Mouse (Mus musculus) liver, embryonic 11.5 days (tissue): ENCODE measurements around the gene Gm20683. TPM values are rescaled to one million over a fixed set of nuclear protein-coding genes. Genes with fewer than 3 reads are reported as not detected.

Source experiments
- ATAC-seq: fragments of 200-750 bp; cut with Nextera tagmentation; replicated peaks from 2 replicates; pipeline ENCODE4 v1.8.0; 2017; ENCODE audit warnings: moderate number of reproducible peaks, mild to moderate bottlenecking, moderate TSS enrichment, moderate library complexity; ENCODE audit not compliant: low FRiP score
- DNase-seq: peaks from one replicate; pipeline ENCODE4 v3.0.0-alpha.2; 2017; ENCODE audit warnings: low spot score
- H3K27ac ChIP-seq: fragments of 300-500 bp; sonication (generic); 2 replicates; pipeline ENCODE4 v1.5.1; 2014; ENCODE audit warnings: mild to moderate bottlenecking, low read depth, low read length, control low read depth
- H3K27me3 ChIP-seq: fragments of 300-500 bp; sonication (generic); replicated peaks from 2 replicates; pipeline ENCODE4 v1.6.1; 2014; ENCODE audit warnings: low read length, mixed read lengths; ENCODE audit not compliant: control insufficient read depth, insufficient read depth
- H3K36me3 ChIP-seq: fragments of 300-500 bp; sonication (generic); 2 replicates; pipeline ENCODE4 v1.6.1; 2014; ENCODE audit warnings: mild to moderate bottlenecking, low read length, moderate library complexity, mixed read lengths; ENCODE audit not compliant: control insufficient read depth, insufficient read depth
- H3K4me1 ChIP-seq: fragments of 300-500 bp; sonication (generic); replicated peaks from 2 replicates; pipeline ENCODE4 v1.6.1; 2014; ENCODE audit warnings: low read length, mixed read lengths; ENCODE audit not compliant: control insufficient read depth, insufficient read depth
- H3K4me2 ChIP-seq: fragments of 300-500 bp; sonication (generic); 2 replicates; pipeline ENCODE4 v1.6.1; 2014; ENCODE audit warnings: mild to moderate bottlenecking, control low read depth, moderate library complexity
- H3K4me3 ChIP-seq: fragments of 300-500 bp; sonication (generic); 2 replicates; pipeline ENCODE4 v1.5.1; 2014; ENCODE audit warnings: low read depth, low read length, control low read depth
- H3K9ac ChIP-seq: fragments of 300-500 bp; sonication (generic); 2 replicates; pipeline ENCODE4 v1.6.1; 2014; ENCODE audit warnings: low read depth, low read length, control low read depth
- H3K9me3 ChIP-seq: fragments of 300-500 bp; sonication (generic); 2 replicates; pipeline ENCODE4 v1.6.1; 2016; ENCODE audit warnings: low read length, inconsistent platforms, mixed read lengths; ENCODE audit not compliant: control insufficient read depth
- WGBS: fragments of 180-500 bp; shearing (Covaris S2); extraction: QIAGEN DNeasy Blood & Tissue Kit; methylation state at CpG from one replicate; pipeline ENCODE4 v1.1.7; 2014; 5-methylcytosine and 5-hydroxymethylcytosine counted together
- polyA plus RNA-seq: library from polyadenylated mRNA; unstranded; fragments of >200 nt; fragmentation: Nextera tagmentation; extraction: Ambion mirVana; gene quantifications from 2 replicates; pipeline ENCODE4 v1.2.1, GENCODE M21; 2014

Gm20683 gene
- polyA plus RNA-seq, 1 experiment from 2014 or later = 0.78 TPM

DNA sequence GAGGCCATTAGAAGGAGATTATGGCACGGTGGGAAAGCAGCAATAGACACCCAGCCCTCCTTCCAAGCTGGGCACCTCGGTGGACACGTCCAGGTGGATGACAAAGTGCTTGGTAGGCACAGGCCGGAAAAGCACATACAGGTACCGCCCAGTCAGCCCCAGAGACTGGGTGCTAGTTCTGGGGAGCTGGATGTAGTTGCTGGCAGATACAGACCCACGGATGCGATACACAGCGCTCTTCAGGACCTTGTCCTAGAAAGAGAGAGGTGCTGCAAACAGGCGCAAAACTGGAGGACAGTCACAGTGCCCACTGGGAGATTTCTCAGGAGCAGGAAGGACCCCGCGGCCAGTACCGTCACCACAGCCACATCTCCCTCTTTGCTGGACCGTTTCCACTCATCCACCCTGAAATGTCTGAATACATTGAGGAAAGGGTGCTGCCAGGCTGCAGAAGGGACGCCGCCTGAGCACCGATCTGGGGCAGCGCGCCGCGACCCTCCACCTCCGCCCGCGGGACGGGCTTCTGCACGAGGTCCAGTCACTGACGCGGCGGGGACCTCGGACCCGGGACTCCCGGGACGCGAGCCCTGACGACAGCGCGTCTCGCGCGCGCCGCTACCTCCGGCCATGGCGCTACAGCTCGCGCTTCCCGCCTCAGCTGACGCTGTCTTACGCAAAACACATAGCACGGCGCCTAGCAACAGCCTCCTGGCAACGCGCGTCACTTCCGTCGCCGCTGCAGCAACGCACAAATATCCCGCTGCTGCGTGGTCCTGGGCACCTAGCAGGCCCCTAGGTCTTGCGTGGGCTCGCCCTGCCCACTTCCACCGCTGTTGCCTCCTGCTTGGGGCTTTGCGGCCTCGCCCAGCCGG lies 19.5 kb upstream of the Gm20683 start, which contains the start of gene Wdr90:
Gene Wdr90, minus strand, starts transcription at position 670 of the 872 bp plus-strand sequence.
- ATAC-seq = peak; percentile 92
- H3K4me2 ChIP-seq = peak within 1 kb of the TSS; percentile 91
- H3K4me3 ChIP-seq = peak within 1 kb of the TSS; percentile 65
- no peaks in the 10 kb centered on the region for H3K9me3 ChIP-seq
- peak within 1 kb of the TSS; percentile 80 for H3K27ac ChIP-seq
- DNase-seq = peak; percentile 86
- WGBS = 5% methylated on average over 65 of the region's 65 CpGs
- peak within 1 kb of the TSS; percentile 83 for H3K9ac ChIP-seq
- H3K36me3 ChIP-seq = peaks cover 9% of the 10 kb centered on the region; the same call in 1 of the 2 replicates
- peaks cover 19% of the 10 kb centered on the region for H3K4me1 ChIP-seq
- H3K27me3 ChIP-seq = no peaks in the 10 kb centered on the region

DNA sequence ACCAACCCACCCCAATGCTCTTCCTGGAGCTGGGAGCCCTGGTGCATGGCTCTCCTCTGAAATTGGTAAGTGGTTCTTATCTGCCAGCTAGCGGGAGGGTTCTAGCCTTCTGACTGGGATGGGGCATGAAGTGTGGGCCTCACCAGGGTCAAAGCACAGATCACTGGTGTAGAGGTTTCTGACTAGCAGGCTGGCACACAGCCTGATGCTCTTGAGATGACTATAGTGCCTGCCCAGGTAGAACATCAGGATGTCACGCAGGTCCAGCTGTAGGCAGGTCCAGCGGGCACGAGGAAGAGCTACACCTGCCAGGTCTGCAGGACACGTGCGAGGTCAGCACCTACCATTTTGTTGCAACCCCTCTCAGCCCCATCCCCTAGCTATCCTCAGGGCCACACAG lies 18.7 kb upstream of the Gm20683 start:
- Histone ChIP-seq H3K4me2 (peak overlapping the region; percentile 91), H3K4me1 (peaks cover 19% of the 10 kb centered on the region), H3K4me3 (peak overlapping the region; percentile 65), H3K27ac (no peak overlapping the region), H3K36me3 (peaks cover 5% of the 10 kb centered on the region; the same call in 1 of the 2 replicates), H3K9me3 (no peaks in the 10 kb centered on the region), H3K27me3 (no peaks in the 10 kb centered on the region), H3K9ac (peak overlapping the region; percentile 83; the same call in 1 of the 2 replicates)
- no peak for DNase-seq
- WGBS = 90% methylated on average over 6 of the region's 6 CpGs
- no peak for ATAC-seq

DNA sequence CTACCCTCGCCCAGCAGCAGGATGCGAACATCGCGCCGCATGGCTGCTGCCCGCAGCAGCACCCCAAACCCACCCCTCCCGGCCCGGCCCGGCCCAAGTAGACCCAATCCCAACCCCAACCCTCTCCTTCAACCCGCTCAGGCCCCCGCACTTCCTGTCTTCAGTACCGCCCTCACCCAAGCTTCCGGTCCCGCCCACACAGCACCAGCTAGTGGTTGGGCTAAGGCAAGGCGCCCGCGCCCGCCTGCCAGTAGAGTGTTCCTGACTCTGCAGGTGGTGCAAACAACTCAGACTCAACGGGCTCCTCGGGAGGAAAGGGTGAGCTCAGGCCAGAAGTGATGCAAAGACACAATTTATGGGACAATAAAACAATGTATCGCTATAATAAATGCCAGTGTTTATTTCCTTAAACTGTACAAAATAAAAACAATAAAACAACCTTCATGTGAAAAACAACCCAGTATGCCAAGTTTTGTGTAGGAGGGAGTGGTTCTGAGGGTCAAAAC lies 2.9 kb upstream of the Gm20683 start, which contains the start of gene Rhot2:
Gene Rhot2, minus strand, starts transcription at position 456 of the 506 bp plus-strand sequence.
- Histone ChIP-seq H3K4me1 (peaks cover 16% of the 10 kb centered on the region), H3K9me3 (no peaks in the 10 kb centered on the region), H3K9ac (peak within 1 kb of the TSS; percentile 93), H3K4me3 (peak within 1 kb of the TSS; percentile 85), H3K27ac (peak within 1 kb of the TSS; percentile 84), H3K4me2 (peak within 1 kb of the TSS; percentile 93), H3K36me3 (peaks cover 28% of the 10 kb centered on the region), H3K27me3 (no peaks in the 10 kb centered on the region)
- WGBS = under 1% methylated on average over 21 of the region's 21 CpGs
- ATAC-seq (peak; percentile 95), DNase-seq (peak; percentile 93)

DNA sequence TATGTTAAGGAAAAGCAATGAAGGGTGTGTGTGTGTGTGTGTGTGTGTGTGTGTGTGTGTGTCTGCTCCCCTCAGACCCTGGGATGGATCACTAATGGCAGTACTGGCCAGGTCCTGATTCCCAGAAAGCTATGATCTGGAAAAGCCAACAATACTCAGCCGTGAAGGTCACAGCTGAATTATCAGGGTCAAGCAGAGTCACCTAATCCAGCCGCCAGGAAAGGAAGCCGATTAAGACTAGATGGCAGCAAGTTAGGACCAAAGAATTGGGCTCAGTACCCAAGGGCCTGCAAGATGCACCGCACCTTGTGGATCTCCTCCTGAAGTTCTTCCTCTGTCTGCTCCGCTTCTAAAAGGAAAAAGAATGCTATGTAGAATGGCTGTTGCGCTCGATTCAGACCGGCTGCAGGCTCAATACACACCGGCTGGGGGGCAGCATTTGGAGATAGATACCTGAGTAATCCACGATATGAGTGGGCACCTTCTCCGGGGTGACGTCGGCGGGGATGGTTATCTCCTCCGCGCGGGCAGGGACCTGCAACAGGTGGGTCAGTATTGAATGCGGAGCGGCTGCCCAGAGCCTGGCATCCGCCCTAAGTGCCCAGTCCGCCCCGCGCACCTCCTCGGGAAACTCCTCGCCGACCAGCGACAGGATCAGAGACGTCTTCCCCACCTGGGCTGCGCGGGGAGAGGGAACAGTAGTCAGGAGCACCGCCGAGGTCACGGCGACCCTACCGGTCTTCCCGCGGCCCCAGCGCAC lies 2.3 kb upstream of the Gm20683 start:
- peak; percentile 63 for ATAC-seq
- Histone ChIP-seq H3K27me3 (no peaks in the 10 kb centered on the region), H3K36me3 (peaks cover 32% of the 10 kb centered on the region), H3K4me2 (peak overlapping the region; percentile 93), H3K9me3 (no peaks in the 10 kb centered on the region), H3K9ac (peak overlapping the region; percentile 93), H3K4me3 (peak overlapping the region; percentile 85), H3K4me1 (peaks cover 16% of the 10 kb centered on the region), H3K27ac (peak overlapping the region; percentile 84)
- WGBS = 2% methylated on average over 38 of the region's 38 CpGs
- no peak for DNase-seq

DNA sequence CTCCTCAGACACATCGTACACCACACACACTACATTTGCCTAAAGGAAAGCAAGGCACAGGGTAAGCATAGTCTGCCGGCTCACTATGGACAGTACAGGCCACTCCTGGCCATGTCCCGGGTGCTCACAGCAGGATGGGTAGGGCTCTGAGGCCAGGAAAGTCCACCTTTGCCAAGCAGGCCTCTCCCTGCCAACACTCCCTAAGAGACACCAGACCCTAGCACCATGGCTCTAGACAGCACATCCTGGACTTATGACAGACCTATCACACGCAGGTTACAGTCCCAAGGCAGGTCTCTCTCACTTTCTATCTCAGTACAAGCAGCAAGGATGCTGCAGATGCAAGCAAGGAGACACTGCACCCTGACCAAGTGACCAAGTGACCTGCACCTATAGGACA lies 1.6 kb upstream of the Gm20683 start:
- peak overlapping the region; percentile 85 for H3K4me3 ChIP-seq
- H3K36me3 ChIP-seq = peaks cover 32% of the 10 kb centered on the region
- peak overlapping the region; percentile 93 for H3K9ac ChIP-seq
- peak overlapping the region; percentile 93 for H3K4me2 ChIP-seq
- no peaks in the 10 kb centered on the region for H3K9me3 ChIP-seq
- H3K4me1 ChIP-seq = peaks cover 16% of the 10 kb centered on the region
- no peaks in the 10 kb centered on the region for H3K27me3 ChIP-seq
- 89% methylated on average over 4 of the region's 4 CpGs for WGBS
- no peak for DNase-seq
- ATAC-seq = no peak
- H3K27ac ChIP-seq = no peak overlapping the region; the same call in none of the 2 replicates

- WGBS = 86% methylated on average over 3 of the region's 3 CpGs
- H3K4me3 ChIP-seq = no peak overlapping the region
- no peaks in the 10 kb centered on the region for H3K9me3 ChIP-seq
- DNase-seq (no peak), ATAC-seq (no peak)
- no peaks in the 10 kb centered on the region for H3K27me3 ChIP-seq
- peaks cover 36% of the 10 kb centered on the region for H3K36me3 ChIP-seq
- no peak overlapping the region for H3K27ac ChIP-seq
- peaks cover 22% of the 10 kb centered on the region for H3K4me1 ChIP-seq
- no peak overlapping the region for H3K4me2 ChIP-seq
- no peak overlapping the region for H3K9ac ChIP-seq
Measured at GRCm38 (mm10) chr17:25842509-25842908, 946 bp upstream of the Gm20683 start.

GRCm38 (mm10) chr17:25840519-25840918 lies 1.0 kb downstream of the Gm20683 start:
- peaks cover 33% of the 10 kb centered on the region for H3K36me3 ChIP-seq
- no peak overlapping the region for H3K9ac ChIP-seq
- WGBS = 94% methylated on average over 6 of the region's 6 CpGs
- DNase-seq (no peak), ATAC-seq (no peak)
- H3K4me3 ChIP-seq = no peak overlapping the region
- no peaks in the 10 kb centered on the region for H3K27me3 ChIP-seq
- H3K4me2 ChIP-seq = no peak overlapping the region
- H3K27ac ChIP-seq = no peak overlapping the region
- no peaks in the 10 kb centered on the region for H3K9me3 ChIP-seq
- peaks cover 38% of the 10 kb centered on the region for H3K4me1 ChIP-seq

GRCm38 (mm10) chr17:25839455-25840235 lies 1.9 kb downstream of the Gm20683 start:
- Histone ChIP-seq H3K27ac (no peak overlapping the region; the same call in 1 of the 2 replicates), H3K9ac (no peak overlapping the region)

More at GRCm38 (mm10) chr17:25839455-25840235, 1.9 kb downstream of the Gm20683 start:
- Histone ChIP-seq H3K4me3 (no peak overlapping the region), H3K4me1 (peaks cover 38% of the 10 kb centered on the region), H3K36me3 (peaks cover 40% of the 10 kb centered on the region), H3K9me3 (no peaks in the 10 kb centered on the region), H3K4me2 (no peak overlapping the region), H3K27me3 (no peaks in the 10 kb centered on the region)
- no peak for ATAC-seq
- WGBS = 84% methylated on average over 14 of the region's 14 CpGs
- DNase-seq = no peak
